8 mouse cellular contexts compared by ENCODE assay signal in the genomic region with DNA sequence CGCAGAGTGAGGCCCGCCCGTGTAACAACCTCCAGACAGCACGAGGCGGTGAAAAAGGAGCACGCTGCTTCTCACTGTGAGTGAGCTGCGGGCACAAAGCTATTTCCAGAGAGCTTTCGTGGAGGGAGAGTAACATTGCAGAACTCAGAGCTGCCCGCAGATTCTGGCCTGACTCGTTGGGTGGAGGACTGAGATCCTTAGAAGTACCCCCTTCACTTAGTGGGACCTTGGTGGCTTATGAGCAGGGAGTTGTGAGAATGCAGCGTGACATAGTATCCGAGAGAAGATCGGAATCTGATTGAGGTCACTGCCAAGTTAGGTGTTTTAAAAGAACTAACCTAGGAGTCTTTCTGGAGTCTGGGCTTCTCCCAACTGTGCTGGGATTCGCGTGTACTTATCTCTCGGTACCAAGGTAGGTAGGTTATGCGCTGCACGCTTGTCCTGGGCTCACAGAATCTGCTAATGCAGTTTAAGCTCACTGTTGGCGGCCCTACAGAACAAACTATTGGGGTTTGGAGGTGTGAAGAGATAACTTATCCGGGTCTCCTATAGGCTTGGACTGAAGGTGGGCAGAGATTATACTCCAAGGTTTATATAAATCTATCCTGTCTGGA. TPM values are rescaled to one million over a fixed set of nuclear protein-coding genes. Genes with fewer than 3 reads are reported as not detected.
A peak's percentile ranks its signal among the peaks of the same experiment; 100 is the strongest.
DNase-seq lines count a peak whose midpoint lies in the region; ATAC-seq and TF ChIP-seq lines count a peak whose summit lies in the region.

No protein-coding gene starts in this region.

- TF ChIP-seq EP300 in heart, adult 2 months (IDR thresholded peaks at IDR 0.05; ENCODE audit: insufficient read depth, low read depth, low read length) = no peak

- TF ChIP-seq POLR2A in heart, adult 2 months (IDR thresholded peaks at IDR 0.05; ENCODE audit: insufficient read depth, low read depth, low read length) = no peak

- H3K4me3 ChIP-seq in heart, adult 2 months = peak overlapping the region; percentile 88
- peak overlapping the region; percentile 87 to 96 for H3K4me3 ChIP-seq in ES-E14 (ENCODE audit: insufficient read depth in 1 of 2, low read depth in 1 of 2, low read length in 2 of 2, poor library complexity in 1 of 2, severe bottlenecking in 1 of 2)
- H3K4me3 ChIP-seq in forebrain, embryonic 14.5 days (ENCODE audit: low read depth, low read length) = peak overlapping the region; percentile 73
- H3K4me3 ChIP-seq in limb, embryonic 10.5 days = peak overlapping the region; percentile 84
- H3K4me3 ChIP-seq in neural tube, embryonic 14.5 days (ENCODE audit: low read depth, low read length) = peak overlapping the region; percentile 64

- peaks cover 7% of the 10 kb centered on the region for H3K4me1 ChIP-seq in heart, adult 2 months (ENCODE audit: control insufficient read depth, insufficient read depth, low read length)
- peaks cover 3 to 6% of the 10 kb centered on the region in 2 experiments; a peak in 3 of 4 replicates for H3K4me1 ChIP-seq in ES-E14 (ENCODE audit: control insufficient read depth in 2 of 2, insufficient read depth in 2 of 2, low read length in 2 of 2, poor library complexity in 1 of 2)
- peaks cover 9% of the 10 kb centered on the region for H3K4me1 ChIP-seq in forebrain, embryonic 14.5 days (ENCODE audit: control insufficient read depth, insufficient read depth, low read length)
- H3K4me1 ChIP-seq in limb, embryonic 10.5 days = peaks cover 19% of the 10 kb centered on the region
- H3K4me1 ChIP-seq in neural tube, embryonic 14.5 days (ENCODE audit: control insufficient read depth, insufficient read depth, low read length) = peaks cover 20% of the 10 kb centered on the region

- H3K27me3 ChIP-seq in heart, adult 2 months (ENCODE audit: control insufficient read depth, insufficient read depth, low read length) = no peaks in the 10 kb centered on the region
- H3K27me3 ChIP-seq in forebrain, embryonic 14.5 days (replicated peaks; ENCODE audit: control insufficient read depth, insufficient read depth, low read length) = no peaks in the 10 kb centered on the region
- H3K27me3 ChIP-seq in limb, embryonic 10.5 days (ENCODE audit: low read depth, poor library complexity, severe bottlenecking) = no peaks in the 10 kb centered on the region
- no peaks in the 10 kb centered on the region for H3K27me3 ChIP-seq in neural tube, embryonic 14.5 days (ENCODE audit: control insufficient read depth, insufficient read depth, low read length)

- 0 out of 2 replicates have a peak, but pooled peaks have one; percentile 0 for ATAC-seq in forebrain, embryonic 14.5 days
- ATAC-seq in neural tube, embryonic 14.5 days (ENCODE audit: low read depth) = no peak; the same call in 1 of the 2 replicates

- H3K9me3 ChIP-seq in ES-E14 (ENCODE audit: control insufficient read depth, insufficient read depth, low read depth, low read length) = no peaks in the 10 kb centered on the region
- no peaks in the 10 kb centered on the region for H3K9me3 ChIP-seq in forebrain, embryonic 14.5 days (replicated peaks; ENCODE audit: control insufficient read depth, low read length)
- no peaks in the 10 kb centered on the region for H3K9me3 ChIP-seq in limb, embryonic 10.5 days (replicated peaks)
- no peaks in the 10 kb centered on the region for H3K9me3 ChIP-seq in neural tube, embryonic 14.5 days (ENCODE audit: control insufficient read depth, low read length)

- H3K9ac ChIP-seq in heart, adult 2 months (ENCODE audit: low read depth, low read length) = peak overlapping the region; percentile 89
- H3K9ac ChIP-seq in ES-E14 (ENCODE audit: insufficient read depth, low read depth, low read length, poor library complexity, severe bottlenecking) = peak overlapping the region; percentile 94
- peak overlapping the region; percentile 86 for H3K9ac ChIP-seq in forebrain, embryonic 14.5 days (ENCODE audit: low read length)
- H3K9ac ChIP-seq in neural tube, embryonic 14.5 days (replicated peaks; ENCODE audit: low read depth, low read length) = peak overlapping the region; percentile 63

- peaks cover 3% of the 10 kb centered on the region; the same call in 1 of the 2 replicates for H3K79me2 ChIP-seq in heart, adult 2 months (replicated peaks; ENCODE audit: control insufficient read depth, insufficient read depth, low read length)

- in situ Hi-C loops in ES-E14 (cut with MboI; ENCODE audit: low sequenced_read_pairs in 2 of 2, unreplicated experiment in 2 of 2) = no loop called here

- peak overlapping the region; percentile 80 for H3K27ac ChIP-seq in heart, adult 2 months
- H3K27ac ChIP-seq in ES-E14 (ENCODE audit: insufficient read depth, low read depth, low read length, poor library complexity, severe bottlenecking) = peak overlapping the region; percentile 38
- H3K27ac ChIP-seq in forebrain, embryonic 14.5 days (ENCODE audit: low read depth, low read length) = 0 out of 2 replicates have a peak overlapping the region, but pooled peaks have one; percentile 23
- H3K27ac ChIP-seq in limb, embryonic 10.5 days = peak overlapping the region; percentile 88
- peak overlapping the region; percentile 29; the same call in 1 of the 2 replicates for H3K27ac ChIP-seq in neural tube, embryonic 14.5 days (ENCODE audit: low read depth, low read length)

- intact Hi-C loops in heart, adult 2 months (cut with DNase I) = no loop called here
- intact Hi-C loops in heart, postnatal 25 days (cut with DNase I) = no loop called here

- H3K36me3 ChIP-seq in heart, adult 2 months (ENCODE audit: control insufficient read depth, insufficient read depth, low read length) = peaks cover 2% of the 10 kb centered on the region
- H3K36me3 ChIP-seq in ES-E14 (ENCODE audit: control insufficient read depth, insufficient read depth, low read length, poor library complexity, severe bottlenecking) = peaks cover 5% of the 10 kb centered on the region
- H3K36me3 ChIP-seq in forebrain, embryonic 14.5 days (ENCODE audit: control insufficient read depth, insufficient read depth, low read length) = peaks cover 16% of the 10 kb centered on the region; the same call in 1 of the 2 replicates
- H3K36me3 ChIP-seq in limb, embryonic 10.5 days = peaks cover 40% of the 10 kb centered on the region
- 0 out of 2 replicates have a peak, but pooled peaks cover 7% of the 10 kb centered on the region for H3K36me3 ChIP-seq in neural tube, embryonic 14.5 days (ENCODE audit: control insufficient read depth, insufficient read depth, low read length)

- no peak for TF ChIP-seq CTCF in heart, adult 2 months (IDR thresholded peaks at IDR 0.05)

- under 1% methylated on average over 20 of the region's 20 CpGs for WGBS in heart, adult 2 months
- WGBS in forebrain, embryonic 14.5 days = under 1% methylated on average over 20 of the region's 20 CpGs
- under 1% methylated on average over 20 of the region's 20 CpGs for WGBS in limb, embryonic 10.5 days
- 1% methylated on average over 20 of the region's 20 CpGs for WGBS in neural tube, embryonic 14.5 days

- H3K4me2 ChIP-seq in forebrain, embryonic 14.5 days (ENCODE audit: low read length) = peak overlapping the region; percentile 82
- H3K4me2 ChIP-seq in neural tube, embryonic 14.5 days (ENCODE audit: low read depth, low read length) = peak overlapping the region; percentile 95

- DNase-seq in heart, adult 2 months = peak in 1 of 2 experiments; percentile 21
- no peak for DNase-seq in heart, postnatal 25 days (ENCODE audit: low spot score)
- peak; percentile 7 for DNase-seq in ES-E14 (ENCODE audit: low read depth, low spot score)
- no peak for DNase-seq in forebrain, embryonic 14.5 days (ENCODE audit: low spot score)
- DNase-seq in limb, embryonic 10.5 days (ENCODE audit: low spot score) = no peak
- no peak for DNase-seq in adrenal gland, postnatal 10 days
- DNase-seq in gastrocnemius, adult 8-10 months (ENCODE audit: low spot score in 2 of 2) = no peak

TF ChIP-seq in ES-E14, 5 proteins besides CTCF, POLR2A, EP300 and RAD21:
- no peak for TF ChIP-seq CHD2 (IDR thresholded peaks at IDR 0.05; ENCODE audit: low read depth, low read length)
- 0 out of 2 replicates have a peak, but pooled peaks have one; percentile 1 for TF ChIP-seq MAFK (IDR thresholded peaks at IDR 0.05; ENCODE audit: insufficient read depth, low read depth, low read length)

RNA-seq across cellular contexts. Expression of a gene that starts 0.4 kb away (rescaled TPM):
- 10 to 100 TPM; 52.2 to 75.0 TPM for total RNA-seq in heart, adult 2 months (2021)
- polyA plus RNA-seq in heart, adult 2 months (2012; rRNA removed) = 19.4 and 38.1 TPM in 2 replicates
- total RNA-seq in heart, postnatal 25 days (2021) = 10 to 100 TPM; 62.4 to 62.6 TPM
- total RNA-seq in ES-E14 (2012; rRNA removed) = 139 and 176 TPM in 2 replicates
- polyA plus RNA-seq in forebrain, embryonic 14.5 days (2014; fragmentation: Nextera tagmentation; extraction: Ambion mirVana) = 48.8 and 56.8 TPM in 2 replicates
- polyA plus RNA-seq in limb, embryonic 10.5 days (2016; fragmentation: Nextera tagmentation; extraction: Ambion mirVana) = 106 and 117 TPM in 2 replicates
- 59.3 and 59.8 TPM in 2 replicates for polyA plus RNA-seq in neural tube, embryonic 14.5 days (2014; fragmentation: Nextera tagmentation; extraction: Ambion mirVana)
- 10 to 100 TPM; 59.5 to 61.3 TPM for total RNA-seq in adrenal gland, postnatal 10 days (2021)
- 10 to 100 TPM; 64.6 to 90.8 (median 87.8) TPM for total RNA-seq in gastrocnemius, adult 8-10 months (2022)

RNA-seq across cellular contexts. Expression of a gene that starts 29.5 kb away (rescaled TPM):
- total RNA-seq in heart, adult 2 months (2021) = 10 to 100 TPM; 19.3 to 19.4 TPM
- polyA plus RNA-seq in heart, adult 2 months (2012; rRNA removed) = 1.4 and 3.2 TPM in 2 replicates
- total RNA-seq in heart, postnatal 25 days (2021) = 10 to 100 TPM; 14.9 to 16.9 TPM
- 32.9 and 41.1 TPM in 2 replicates for total RNA-seq in ES-E14 (2012; rRNA removed)
- 22.4 and 23.6 TPM in 2 replicates for polyA plus RNA-seq in forebrain, embryonic 14.5 days (2014; fragmentation: Nextera tagmentation; extraction: Ambion mirVana)
- 19.4 and 20.7 TPM in 2 replicates for polyA plus RNA-seq in limb, embryonic 10.5 days (2016; fragmentation: Nextera tagmentation; extraction: Ambion mirVana)
- 16.9 and 19.3 TPM in 2 replicates for polyA plus RNA-seq in neural tube, embryonic 14.5 days (2014; fragmentation: Nextera tagmentation; extraction: Ambion mirVana)
- 10 to 100 TPM; 18.7 to 19.1 TPM for total RNA-seq in adrenal gland, postnatal 10 days (2021)
- 10 to 100 TPM; 12.0 to 16.5 (median 13.6) TPM for total RNA-seq in gastrocnemius, adult 8-10 months (2022)

RNA-seq across cellular contexts. Expression of a gene that starts 29.8 kb away (rescaled TPM):
- total RNA-seq in heart, adult 2 months (2021) = 1 to 10 TPM; 1.8 to 2.4 TPM
- polyA plus RNA-seq in heart, adult 2 months (2012; rRNA removed) = 0.57 and 1.1 TPM in 2 replicates
- 1 to 10 TPM; 1.8 to 2.4 TPM for total RNA-seq in heart, postnatal 25 days (2021)
- 21.0 and 25.4 TPM in 2 replicates for total RNA-seq in ES-E14 (2012; rRNA removed)
- polyA plus RNA-seq in forebrain, embryonic 14.5 days (2014; fragmentation: Nextera tagmentation; extraction: Ambion mirVana) = 17.0 and 20.0 TPM in 2 replicates
- 34.0 and 37.7 TPM in 2 replicates for polyA plus RNA-seq in limb, embryonic 10.5 days (2016; fragmentation: Nextera tagmentation; extraction: Ambion mirVana)
- 5.5 and 5.7 TPM in 2 replicates for polyA plus RNA-seq in neural tube, embryonic 14.5 days (2014; fragmentation: Nextera tagmentation; extraction: Ambion mirVana)
- 1 to 10 TPM; 5.1 to 5.8 TPM for total RNA-seq in adrenal gland, postnatal 10 days (2021)
- 1 to 10 TPM in 2 of 4 experiments, under 1 TPM in 2; 0.67 to 1.8 (median 0.94) TPM for total RNA-seq in gastrocnemius, adult 8-10 months (2022)

Comparison
In these comparisons a context has a peak if more than half of its experiments do, and no peak if none do; other contexts are left out.
1. H3K27ac ChIP-seq: peak in every context shown above with its lines; median percentile 88 in limb, embryonic 10.5 days; 80 in heart, adult 2 months; 38 in ES-E14; 29 in neural tube, embryonic 14.5 days; 23 in forebrain, embryonic 14.5 days.